Mouse (Mus musculus) megakaryocyte, adult 5-6 weeks (primary cell): ENCODE data around the gene Rnase9. TPM values are rescaled to one million over a fixed set of nuclear protein-coding genes. Genes with fewer than 3 reads are reported as not detected.

ENCODE experiments used
- total RNA-seq, 2 experiments: library from RNA; stranded (forward) in 1 of 2; stranded (reverse) in 1 of 2; fragments of 153-499, 151-499 nt in 1 of 2; fragments of 221-1000, 200-1000 nt in 1 of 2; gene quantifications; 2 replicates each; pipeline versions ENCODE4 v1.2.3 to v1.2.4; 2015 to 2017

Gene Rnase9
- total RNA-seq, 2 experiments from 2014 or later: 0.11 TPM; not detected in 1

Other genes with a start within 250 kb of the Rnase9 start
- not detected in 2 replicates for gene Ccnb1ip1, start 234.1 kb downstream of the Rnase9 start, total RNA-seq (2015)
- not detected in 2 replicates for gene Ccnb1ip1, start 234.1 kb downstream of the Rnase9 start, total RNA-seq (2017)
- gene Parp2, start 234.0 kb downstream of the Rnase9 start, total RNA-seq (2015): 59.7 and 62.1 TPM in 2 replicates
- gene Parp2, start 234.0 kb downstream of the Rnase9 start, total RNA-seq (2017): 53.6 and 78.7 TPM in 2 replicates
- 200 and 215 TPM in 2 replicates for gene Tep1, start 171.3 kb downstream of the Rnase9 start, total RNA-seq (2015)
- 131 and 161 TPM in 2 replicates for gene Tep1, start 171.3 kb downstream of the Rnase9 start, total RNA-seq (2017)
- 0.07 and 0.27 TPM in 2 replicates for gene Klhl33, start 144.4 kb downstream of the Rnase9 start, total RNA-seq (2015)
- 0.28 and 0.40 TPM in 2 replicates for gene Klhl33, start 144.4 kb downstream of the Rnase9 start, total RNA-seq (2017)
- 101 and 107 TPM in 2 replicates for gene Osgep, start 117.0 kb downstream of the Rnase9 start, total RNA-seq (2015)
- 87.9 and 125 TPM in 2 replicates for gene Osgep, start 117.0 kb downstream of the Rnase9 start, total RNA-seq (2017)
- 46.3 and 64.2 TPM in 2 replicates for gene Apex1, start 116.9 kb downstream of the Rnase9 start, total RNA-seq (2015)
- 34.8 and 47.0 TPM in 2 replicates for gene Apex1, start 116.9 kb downstream of the Rnase9 start, total RNA-seq (2017)
- gene Pip4p1, start 111.0 kb downstream of the Rnase9 start, total RNA-seq (2015): 115 and 118 TPM in 2 replicates
- 38.5 and 39.9 TPM in 2 replicates for gene Pip4p1, start 111.0 kb downstream of the Rnase9 start, total RNA-seq (2017)
- 329 and 405 TPM in 2 replicates for gene Pnp, start 110.8 kb downstream of the Rnase9 start, total RNA-seq (2015)
- gene Pnp, start 110.8 kb downstream of the Rnase9 start, total RNA-seq (2017): 158 and 204 TPM in 2 replicates
- 43.8 TPM in 1 of 2 replicates, not detected in the other for gene Gm49342, start 97.4 kb downstream of the Rnase9 start, total RNA-seq (2015)
- gene Gm49342, start 97.4 kb downstream of the Rnase9 start, total RNA-seq (2017): 161 and 177 TPM in 2 replicates
- gene Pnp2, start 85.9 kb downstream of the Rnase9 start, total RNA-seq (2015): 14.4 and 16.7 TPM in 2 replicates
- gene Pnp2, start 85.9 kb downstream of the Rnase9 start, total RNA-seq (2017): 6.7 and 9.6 TPM in 2 replicates
- gene Rnase10, start 34.1 kb downstream of the Rnase9 start, total RNA-seq (2015): not detected in 2 replicates
- not detected in 2 replicates for gene Rnase10, start 34.1 kb downstream of the Rnase9 start, total RNA-seq (2017)
- not detected in 2 replicates for gene Rnase11, start 8.3 kb upstream of the Rnase9 start, total RNA-seq (2015)
- not detected in 2 replicates for gene Rnase11, start 8.3 kb upstream of the Rnase9 start, total RNA-seq (2017)
- gene Rnase12, start 15.8 kb upstream of the Rnase9 start, total RNA-seq (2015): 11.4 and 11.6 TPM in 2 replicates
- 8.2 and 10.4 TPM in 2 replicates for gene Rnase12, start 15.8 kb upstream of the Rnase9 start, total RNA-seq (2017)
- gene Olfr750, start 32.6 kb upstream of the Rnase9 start, total RNA-seq (2015): not detected in 2 replicates
- not detected in 2 replicates for gene Olfr750, start 32.6 kb upstream of the Rnase9 start, total RNA-seq (2017)
- 36.2 and 44.8 TPM in 2 replicates for gene Rnase4, start 49.2 kb upstream of the Rnase9 start, total RNA-seq (2015)
- 21.0 and 22.3 TPM in 2 replicates for gene Rnase4, start 49.2 kb upstream of the Rnase9 start, total RNA-seq (2017)
- 8.2 and 10.0 TPM in 2 replicates for gene Ang, start 49.3 kb upstream of the Rnase9 start, total RNA-seq (2015)
- gene Ang, start 49.3 kb upstream of the Rnase9 start, total RNA-seq (2017): 9.4 and 13.7 TPM in 2 replicates
- not detected in 2 replicates for gene Eddm3b, start 72.6 kb upstream of the Rnase9 start, total RNA-seq (2015)
- gene Eddm3b, start 72.6 kb upstream of the Rnase9 start, total RNA-seq (2017): not detected in 2 replicates
- gene Rnase6, start 82.0 kb upstream of the Rnase9 start, total RNA-seq (2015): 288 and 294 TPM in 2 replicates
- 303 and 351 TPM in 2 replicates for gene Rnase6, start 82.0 kb upstream of the Rnase9 start, total RNA-seq (2017)
- not detected in 2 replicates for gene Rnase1, start 104.9 kb upstream of the Rnase9 start, total RNA-seq (2015)
- not detected in 2 replicates for gene Rnase1, start 104.9 kb upstream of the Rnase9 start, total RNA-seq (2017)
- gene Rnase2b, start 120.4 kb upstream of the Rnase9 start, total RNA-seq (2015): 7.5 and 8.9 TPM in 2 replicates
- gene Rnase2b, start 120.4 kb upstream of the Rnase9 start, total RNA-seq (2017): 0.92 and 4.3 TPM in 2 replicates
- gene Ang2, start 157.3 kb upstream of the Rnase9 start, total RNA-seq (2015): not detected in 2 replicates
- not detected in 2 replicates for gene Ang2, start 157.3 kb upstream of the Rnase9 start, total RNA-seq (2017)
- gene Ear14, start 161.5 kb upstream of the Rnase9 start, total RNA-seq (2015): not detected in 2 replicates
- not detected in 2 replicates for gene Ear14, start 161.5 kb upstream of the Rnase9 start, total RNA-seq (2017)
- 5.9 and 6.8 TPM in 2 replicates for gene Rnase2a, start 214.2 kb upstream of the Rnase9 start, total RNA-seq (2015)
- gene Rnase2a, start 214.2 kb upstream of the Rnase9 start, total RNA-seq (2017): 5.3 and 9.2 TPM in 2 replicates